Mouse (Mus musculus) activated CD4-positive, CD25-positive, alpha-beta regulatory T cell, adult 4 months (primary cell): Measurements from ENCODE around the gene Nrde2. TPM values are rescaled to one million over a fixed set of nuclear protein-coding genes. Genes with fewer than 3 reads are reported as not detected.
"Not testable (repeated sequence)": the region's sequence is repeated elsewhere in the genome, so short reads cannot be mapped to it uniquely, and the experiment has no call there.

Source experiments
- ATAC-seq: one replicate; pipeline ENCODE4 v1.8.0; 2017
- polyA plus RNA-seq, 2 experiments: library from polyadenylated mRNA; unstranded; fragments of 100-300 nt; shearing (Covaris generic); gene quantifications; one replicate each; pipeline ENCODE4 v1.2.1; 2017

Nrde2 gene
- 10 to 100 TPM; 13.0 to 15.3 TPM for polyA plus RNA-seq

GRCm38 (mm10) chr12:100159261-100159975 lies at the start of gene Nrde2:
Gene Nrde2 (minus strand): TSS chr12:100159653.
- peak; percentile 100 for ATAC-seq

DNA sequence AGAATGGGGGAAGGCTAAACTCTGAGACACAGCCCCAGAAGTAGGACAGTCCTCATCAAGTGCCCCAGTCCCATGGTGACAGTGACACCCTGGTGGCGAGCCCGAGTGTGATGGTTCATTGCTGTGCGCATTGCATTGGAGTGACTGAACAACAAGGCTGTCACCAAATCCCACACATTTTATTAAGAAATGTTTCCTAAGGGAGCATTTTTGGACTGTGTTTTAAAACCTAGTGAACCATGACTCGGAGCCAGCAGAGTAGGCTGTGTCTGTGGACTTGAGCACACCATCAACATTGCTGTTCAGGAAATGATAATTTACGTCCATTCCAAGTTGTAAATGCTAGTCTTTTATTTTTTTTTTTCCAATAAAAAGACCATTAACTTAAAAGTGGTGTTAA lies 47.5 kb upstream of the Nrde2 start:
- ATAC-seq = no peak

- ATAC-seq = no peak
These were observed 47.1 kb upstream of the Nrde2 start for GRCm38 (mm10) chr12:100206521-100206920.

DNA sequence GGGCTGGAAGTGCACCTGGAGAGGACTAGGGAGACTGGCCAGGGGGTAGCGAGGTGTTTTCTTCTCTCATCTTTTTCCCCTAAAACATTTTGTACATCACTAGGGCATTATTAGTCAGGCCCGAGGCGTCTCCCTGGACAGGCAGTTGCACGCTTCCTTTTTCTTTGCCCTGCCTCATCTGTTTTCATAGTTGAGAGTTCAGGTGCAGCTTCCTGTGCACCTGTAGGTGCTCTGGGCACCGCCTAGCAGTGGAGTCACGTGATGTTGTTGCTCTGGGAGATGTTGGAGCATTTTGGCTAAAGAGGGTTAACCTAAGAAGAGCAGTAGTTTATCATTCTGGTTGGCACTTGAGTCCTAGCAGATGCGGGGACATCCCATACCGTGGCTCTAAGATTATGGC lies 45.7 kb upstream of the Nrde2 start:
- ATAC-seq = no peak

- ATAC-seq = no peak
These were observed 44.3 kb upstream of the Nrde2 start for GRCm38 (mm10) chr12:100203759-100204158.

DNA sequence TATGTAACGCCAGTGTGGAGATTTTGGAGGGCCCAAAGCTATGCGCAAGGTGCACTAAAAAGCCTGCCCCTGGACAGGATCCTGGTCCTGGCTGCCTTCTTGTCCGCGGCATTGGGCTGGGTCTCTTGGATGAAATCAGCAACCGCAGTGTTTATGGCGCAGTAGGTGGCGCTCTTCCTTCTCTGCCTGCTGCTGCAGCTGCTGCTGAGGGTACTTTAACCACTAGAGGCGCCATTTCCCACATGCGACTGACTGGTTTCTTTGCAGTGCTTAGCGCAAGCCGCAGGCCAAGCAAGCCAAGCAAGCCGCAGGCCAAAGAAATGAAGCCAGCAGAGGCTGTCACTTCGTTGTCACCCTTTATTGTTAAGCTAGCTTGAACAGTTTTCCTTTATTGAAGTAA lies 42.4 kb upstream of the Nrde2 start:
- ATAC-seq = peak; percentile 56

GRCm38 (mm10) chr12:100201363-100201711 lies 41.9 kb upstream of the Nrde2 start:
- no peak for ATAC-seq

DNA sequence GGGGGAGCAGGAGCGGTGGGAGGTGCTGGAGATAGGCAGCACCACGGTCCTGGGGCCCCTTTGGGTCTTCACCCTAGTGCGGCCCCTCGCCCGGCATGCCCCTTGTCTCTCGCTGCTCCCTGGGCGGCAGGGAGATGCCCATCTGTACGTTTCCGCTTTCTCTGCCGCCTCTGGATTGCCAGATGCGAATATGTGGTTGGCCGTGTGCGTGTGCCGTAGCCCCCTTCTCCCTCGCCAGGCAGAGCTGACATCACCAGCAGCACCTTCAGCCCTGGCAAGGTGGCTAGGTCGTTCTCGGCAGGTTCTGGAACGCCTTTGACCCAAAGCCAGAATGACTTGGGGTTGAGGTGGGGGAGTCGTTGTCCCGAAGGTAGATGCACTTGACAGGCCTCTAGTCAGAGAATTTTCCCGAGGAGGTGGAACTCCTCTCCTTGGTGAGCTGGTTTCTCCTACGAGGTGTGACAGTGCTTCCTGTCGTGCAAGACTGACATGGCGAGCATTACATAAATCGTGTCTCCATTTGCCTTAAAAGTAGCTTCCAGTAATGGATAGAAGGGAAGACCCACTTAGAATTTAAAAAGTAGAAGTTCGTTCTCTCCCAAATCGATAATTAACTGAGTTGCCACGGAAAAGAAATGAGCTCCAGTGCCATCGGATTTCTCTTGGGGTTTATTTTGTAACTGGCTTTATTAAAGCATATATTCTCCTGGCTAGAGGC lies 41.4 kb upstream of the Nrde2 start:
- peak; percentile 19 for ATAC-seq

GRCm38 (mm10) chr12:100199891-100200644 lies 40.6 kb upstream of the Nrde2 start:
- peak; percentile 24 for ATAC-seq

- ATAC-seq = peak; percentile 60
These were observed 39.7 kb upstream of the Nrde2 start, which contains the start of gene Calm1 for GRCm38 (mm10) chr12:100198967-100199660. Gene Calm1 (plus strand): TSS chr12:100199435.

GRCm38 (mm10) chr12:100196786-100197185 lies 37.3 kb upstream of the Nrde2 start:
- ATAC-seq = no peak

GRCm38 (mm10) chr12:100194181-100194580 lies 34.7 kb upstream of the Nrde2 start:
- ATAC-seq = no peak

DNA sequence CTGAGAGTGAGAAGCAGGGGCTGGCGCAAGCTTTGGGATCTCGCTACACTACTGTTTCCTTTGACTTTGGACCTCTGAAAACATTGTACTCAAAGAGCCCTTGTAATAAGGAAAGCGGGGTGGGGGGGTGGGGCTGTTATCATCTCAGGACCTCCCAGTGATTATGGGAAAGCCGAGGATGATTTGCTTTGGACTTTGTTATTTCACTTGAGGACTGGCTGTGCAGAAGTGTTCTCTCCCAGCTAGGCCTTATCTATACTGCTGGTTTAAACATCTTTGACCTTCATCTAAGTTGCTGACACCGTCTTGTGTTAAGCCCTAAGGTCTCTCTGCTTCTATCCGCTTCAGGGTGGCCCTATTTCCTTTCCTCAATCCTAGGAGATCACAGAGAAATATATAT lies 31.3 kb upstream of the Nrde2 start:
- no peak for ATAC-seq

- no peak for ATAC-seq
These were observed 28.4 kb upstream of the Nrde2 start for GRCm38 (mm10) chr12:100187756-100188430.

DNA sequence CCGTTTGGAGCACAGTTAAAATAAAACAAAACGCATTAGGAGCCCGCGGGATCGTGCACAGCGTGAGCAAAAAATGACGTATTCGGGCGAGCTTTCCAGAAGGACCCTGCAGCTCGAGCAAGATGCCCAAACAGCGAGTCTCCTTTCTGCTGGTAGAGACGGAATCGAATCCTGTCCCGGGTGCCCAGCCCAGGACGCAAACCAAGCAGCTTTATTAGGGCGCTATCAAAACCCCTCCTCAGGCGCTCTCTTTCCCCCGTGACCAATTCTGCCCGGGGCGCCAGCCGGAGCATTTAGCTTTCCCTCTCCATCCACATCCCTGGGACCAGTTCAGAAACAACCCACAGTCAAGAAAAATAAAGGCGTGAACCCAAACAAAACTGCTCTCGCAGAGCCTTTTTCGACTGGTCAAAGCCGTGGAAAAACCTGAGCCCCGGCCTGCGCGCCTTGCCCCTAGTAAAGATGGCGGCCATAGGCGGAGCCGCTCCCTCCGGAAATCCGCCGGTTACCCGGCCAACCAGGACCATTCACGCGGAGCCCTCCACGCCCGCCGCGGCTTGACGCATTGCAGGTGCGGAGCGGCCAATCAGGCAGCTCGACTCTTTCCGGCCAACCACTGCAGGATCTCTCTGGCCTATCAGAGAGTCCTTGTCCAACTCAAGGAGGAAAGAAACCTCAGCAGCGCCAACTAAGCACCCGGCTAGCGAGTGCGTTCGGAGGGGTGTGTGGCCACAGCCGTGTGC lies 27.7 kb upstream of the Nrde2 start:
- peak; percentile 99 for ATAC-seq

DNA sequence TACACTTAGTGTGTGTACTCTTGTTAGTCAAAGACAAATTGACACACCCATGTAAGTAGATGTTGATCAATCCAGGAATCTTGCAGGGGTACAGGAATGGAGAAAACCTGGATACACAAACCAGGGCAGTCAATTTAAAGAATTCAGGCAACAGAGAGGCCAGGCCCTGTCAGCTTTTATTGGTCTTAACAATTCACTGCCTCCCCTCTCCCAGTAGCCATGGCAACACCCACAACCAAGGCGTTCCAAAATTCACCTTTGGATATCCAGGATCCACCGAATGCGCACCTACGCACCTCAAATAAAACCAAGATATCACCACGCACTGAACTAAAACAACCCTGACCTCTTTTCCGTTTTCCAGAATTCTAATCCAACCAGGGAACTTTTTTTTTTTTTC lies 26.9 kb upstream of the Nrde2 start:
- no peak for ATAC-seq

GRCm38 (mm10) chr12:100185897-100186296 lies 26.4 kb upstream of the Nrde2 start:
- no peak for ATAC-seq

DNA sequence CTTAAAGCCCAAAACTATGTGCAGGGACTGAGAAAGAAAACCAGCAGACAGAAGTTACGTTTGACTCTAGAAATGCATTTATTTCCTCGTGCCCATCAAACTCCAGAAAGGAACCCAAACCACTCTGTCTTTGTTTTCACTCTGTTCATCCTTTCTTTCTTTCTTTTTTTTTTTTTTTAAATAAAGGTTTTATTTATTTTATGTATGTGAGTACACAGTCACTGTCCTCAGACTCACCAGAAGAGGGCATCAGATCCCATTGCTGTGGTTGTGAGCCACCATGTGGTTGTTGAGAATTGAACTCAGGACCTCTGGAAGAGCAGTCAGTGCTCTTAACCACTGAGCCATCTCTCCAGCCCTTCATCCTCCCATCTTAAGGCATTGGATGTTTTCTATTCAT lies 25.5 kb upstream of the Nrde2 start:
- ATAC-seq = not testable (repeated sequence)

- no peak for ATAC-seq
These were observed 24.5 kb upstream of the Nrde2 start for GRCm38 (mm10) chr12:100183970-100184369.

DNA sequence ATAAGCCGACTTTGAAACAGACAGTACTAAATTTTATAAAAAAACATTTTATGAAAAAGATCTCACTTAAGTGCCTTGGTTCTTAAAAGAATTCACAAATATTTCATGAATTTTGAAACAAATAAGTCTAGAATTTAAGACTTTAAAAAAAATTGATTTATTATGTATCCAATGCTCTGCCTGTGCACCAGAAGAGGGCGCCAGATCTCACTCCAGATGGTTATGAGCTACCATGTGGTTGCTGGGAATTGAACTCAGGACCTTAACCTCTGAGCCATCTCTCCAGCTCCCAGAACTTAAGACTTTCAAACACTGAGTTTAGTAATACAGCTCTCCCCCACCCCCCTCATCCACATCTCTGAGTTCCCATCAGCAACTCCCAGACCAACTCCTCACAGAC lies 23.2 kb upstream of the Nrde2 start:
- ATAC-seq = no peak

DNA sequence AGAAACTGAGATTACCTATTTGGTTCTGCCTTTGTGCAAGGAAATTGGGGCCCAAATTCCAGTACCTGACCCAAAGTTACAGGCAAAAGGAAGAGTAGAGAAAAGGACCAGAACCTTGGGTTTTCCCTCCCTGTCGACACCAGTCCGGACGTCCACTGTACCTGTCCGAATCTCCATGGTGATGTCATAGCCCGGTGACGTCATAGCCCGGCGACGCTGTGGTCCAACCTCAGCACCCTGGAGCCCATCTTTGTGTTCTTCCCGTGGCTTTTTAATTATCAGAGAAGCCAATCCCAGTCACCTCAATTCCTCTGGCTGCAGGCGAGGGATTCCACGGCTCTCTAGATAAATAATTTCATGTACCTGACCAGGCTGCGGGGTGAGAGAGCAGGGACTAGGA lies 21.3 kb upstream of the Nrde2 start:
- ATAC-seq = no peak
